Mouse (Mus musculus): Measurements from ENCODE around the gene Ddit4. TPM values are rescaled to one million over a fixed set of nuclear protein-coding genes. Genes with fewer than 3 reads are reported as not detected.

Ddit4 gene
- total RNA-seq, 2 experiments from 2014 or later, result 0.37 to 0.42 TPM

Other genes with a start within 250 kb of the Ddit4 start
- gene Micu1, start 249.4 kb downstream of the Ddit4 start, total RNA-seq (2015), result 42.0 and 51.5 TPM in 2 replicates
- gene Micu1, start 249.4 kb downstream of the Ddit4 start, total RNA-seq (2017), result 60.3 and 60.7 TPM in 2 replicates
- gene Dnajb12, start 72.3 kb downstream of the Ddit4 start, total RNA-seq (2015), result 21.1 and 23.3 TPM in 2 replicates
- 19.3 and 20.2 TPM in 2 replicates for gene Dnajb12, start 72.3 kb downstream of the Ddit4 start, total RNA-seq (2017)
- gene Ascc1, start 51.0 kb upstream of the Ddit4 start, total RNA-seq (2015), result 38.3 and 38.9 TPM in 2 replicates
- 27.8 and 33.2 TPM in 2 replicates for gene Ascc1, start 51.0 kb upstream of the Ddit4 start, total RNA-seq (2017)
- 54.5 and 55.9 TPM in 2 replicates for gene Anapc16, start 51.3 kb upstream of the Ddit4 start, total RNA-seq (2015)
- 32.6 and 35.1 TPM in 2 replicates for gene Anapc16, start 51.3 kb upstream of the Ddit4 start, total RNA-seq (2017)
- gene Spock2, start 154.4 kb upstream of the Ddit4 start, total RNA-seq (2015), result 0.02 TPM in 1 of 2 replicates, not detected in the other
- gene Spock2, start 154.4 kb upstream of the Ddit4 start, total RNA-seq (2017), result not detected in 2 replicates

All from megakaryocyte progenitor cell, adult 5-6 weeks (primary cell).